19 mouse cellular contexts compared by ENCODE assay signal in genomic region chr2:47756248-47756647, GRCm38 (mm10).
DNase-seq lines count a peak whose midpoint lies in the region; ATAC-seq and TF ChIP-seq lines count a peak whose summit lies in the region.
"Had no signal": no experiment of that assay in that cellular context is flagged by ENCODE, and none has a peak within 500 bp of the region (broad histone marks: within the 10 kb centered on the region; RNA-seq: fewer than 3 reads in every experiment).

No protein-coding gene starts in this region.

- intact Hi-C loops in left cerebral cortex, postnatal 10 days (cut with DNase I), result no loop called here

- no peak for ATAC-seq in lung, postnatal 0 days
- ATAC-seq in Patski, result no peak
- ATAC-seq in stomach, postnatal 0 days (ENCODE audit: low FRiP score, low TSS enrichment), result no peak
- ATAC-seq: forebrain, embryonic 15.5 days; midbrain, embryonic 15.5 days had no signal

- CTCF ChIA-PET in Patski (lab: Charles Lee), result no interaction called here

- no peak overlapping the region for H3K9ac ChIP-seq in lung, postnatal 0 days (replicated peaks; ENCODE audit: low read depth)
- no peak overlapping the region for H3K9ac ChIP-seq in stomach, postnatal 0 days (ENCODE audit: low read length)
- H3K9ac ChIP-seq: forebrain, embryonic 15.5 days; heart, embryonic 13.5 days; limb, embryonic 15.5 days; midbrain, embryonic 15.5 days had no signal

- H3K4me3 ChIP-seq in lung, postnatal 0 days (ENCODE audit: low read depth, low read length), result no peak overlapping the region
- H3K4me3 ChIP-seq in lung, adult 2 months (replicated peaks; ENCODE audit: extremely low read depth, low read depth, low read length), result no peak overlapping the region
- H3K4me3 ChIP-seq in stomach, postnatal 0 days (ENCODE audit: low read depth, low read length), result no peak overlapping the region
- H3K4me3 ChIP-seq: forebrain, embryonic 15.5 days; heart, embryonic 13.5 days; limb, embryonic 15.5 days; midbrain, embryonic 15.5 days had no signal

- no peaks in the 10 kb centered on the region for H3K9me3 ChIP-seq in lung, postnatal 0 days (ENCODE audit: low read length)
- H3K9me3 ChIP-seq in stomach, postnatal 0 days (ENCODE audit: control insufficient read depth, low read length), result no peaks in the 10 kb centered on the region
- H3K9me3 ChIP-seq: forebrain, embryonic 15.5 days; limb, embryonic 15.5 days; midbrain, embryonic 15.5 days had no signal

- POLR2A ChIA-PET in Patski (lab: Charles Lee), result interaction anchor here (0.7 kb wide), 1 partner anchor 292 kb away, joined by 7 read pairs; no protein-coding TSS in a partner anchor

- no peaks in the 10 kb centered on the region for H3K4me1 ChIP-seq in lung, postnatal 0 days (ENCODE audit: insufficient read depth, low read depth, low read length)
- no peaks in the 10 kb centered on the region for H3K4me1 ChIP-seq in lung, adult 2 months (ENCODE audit: control insufficient read depth, insufficient read depth, low read length)
- no peaks in the 10 kb centered on the region for H3K4me1 ChIP-seq in stomach, postnatal 0 days (replicated peaks; ENCODE audit: control insufficient read depth, insufficient read depth)
- H3K4me1 ChIP-seq: forebrain, embryonic 15.5 days; heart, embryonic 13.5 days; limb, embryonic 15.5 days; midbrain, embryonic 15.5 days had no signal

- peak; percentile 11 for DNase-seq in embryo, embryonic 10 days (ENCODE audit: low spot score)
- no peak for DNase-seq in embryo, embryonic 9.5 days (ENCODE audit: extremely low spot score)
- DNase-seq in lung, postnatal 0 days (ENCODE audit: low spot score), result no peak
- DNase-seq in lung, adult 2 months, result no peak
- no peak for DNase-seq in Patski (ENCODE audit: low read depth, low spot score)
- no peak for DNase-seq in stomach, postnatal 0 days (ENCODE audit: low spot score)
- DNase-seq in thymus, postnatal 14 days, result no peak
- DNase-seq in left cerebral cortex, postnatal 10 days (ENCODE audit: extremely low spot score in 1 of 2, low spot score in 2 of 2), result no peak
- DNase-seq: adrenal gland, postnatal 10 days; cerebellum, adult 18-20 months; heart, postnatal 36 days; kidney, adult 9 months; kidney, postnatal 4 days; right cerebral cortex, adult 18-20 months; thymus, adult 2 months had no signal

- no peak for TF ChIP-seq EP300 in lung, postnatal 0 days (IDR thresholded peaks at IDR 0.05)
- TF ChIP-seq EP300 in stomach, postnatal 0 days (optimal IDR thresholded peaks at IDR 0.05), result no peak

- no peak overlapping the region for H3K27ac ChIP-seq in lung, postnatal 0 days (ENCODE audit: low read length)
- no peak overlapping the region for H3K27ac ChIP-seq in stomach, postnatal 0 days (replicated peaks)
- H3K27ac ChIP-seq: forebrain, embryonic 15.5 days; heart, embryonic 13.5 days; limb, embryonic 15.5 days; midbrain, embryonic 15.5 days had no signal

- TF ChIP-seq POLR2A in lung, adult 2 months (IDR thresholded peaks at IDR 0.05; ENCODE audit: borderline replicate concordance, extremely low read depth, low read depth, low read length), result no peak

- no peak overlapping the region for H3K4me2 ChIP-seq in lung, postnatal 0 days (replicated peaks; ENCODE audit: low read depth, low read length)
- H3K4me2 ChIP-seq in stomach, postnatal 0 days (replicated peaks; ENCODE audit: low read depth), result no peak overlapping the region
- H3K4me2 ChIP-seq: forebrain, embryonic 15.5 days; heart, embryonic 13.5 days; limb, embryonic 15.5 days; midbrain, embryonic 15.5 days had no signal

- no peaks in the 10 kb centered on the region for H3K36me3 ChIP-seq in lung, postnatal 0 days (ENCODE audit: insufficient read depth, low read length)
- no peaks in the 10 kb centered on the region for H3K36me3 ChIP-seq in stomach, postnatal 0 days (ENCODE audit: control insufficient read depth, insufficient read depth, low read length)
- H3K36me3 ChIP-seq: forebrain, embryonic 15.5 days; heart, embryonic 13.5 days; limb, embryonic 15.5 days; midbrain, embryonic 15.5 days had no signal

- 58% methylated on average over 4 of the region's 4 CpGs for WGBS in lung, postnatal 0 days
- whole genome bisulfite sequencing in lung, adult 2 months, result 52% methylated on average over 4 of the region's 4 CpGs
- 51% methylated on average over 4 of the region's 4 CpGs for WGBS in stomach, postnatal 0 days

- H3K27me3 ChIP-seq in lung, postnatal 0 days (replicated peaks; ENCODE audit: insufficient read depth, low read length), result no peaks in the 10 kb centered on the region
- no peaks in the 10 kb centered on the region for H3K27me3 ChIP-seq in Patski
- H3K27me3 ChIP-seq in stomach, postnatal 0 days (ENCODE audit: control insufficient read depth, insufficient read depth, low read length), result no peaks in the 10 kb centered on the region
- H3K27me3 ChIP-seq: forebrain, embryonic 15.5 days; heart, embryonic 13.5 days; limb, embryonic 15.5 days; midbrain, embryonic 15.5 days had no signal

- peak; percentile 27; the same call in 1 of the 2 replicates for TF ChIP-seq CTCF in lung, postnatal 0 days (IDR thresholded peaks at IDR 0.05)
- no peak for TF ChIP-seq CTCF in lung, adult 2 months (IDR thresholded peaks at IDR 0.05; ENCODE audit: insufficient read depth, low read length)
- TF ChIP-seq CTCF in Patski (IDR thresholded peaks at IDR 0.05), result peak; percentile 13
- TF ChIP-seq CTCF in stomach, postnatal 0 days (IDR thresholded peaks at IDR 0.05; ENCODE audit: low read depth), result peak; percentile 52

- in situ Hi-C loops in Patski (cut with MboI; ENCODE audit: low pct_unique_long_range_greater_than_20kb), result no loop called here
